Mouse (Mus musculus) cortical plate, adult 2 months (tissue): ENCODE measurements around the gene Atp5b. TPM values are rescaled to one million over a fixed set of nuclear protein-coding genes. Genes with fewer than 3 reads are reported as not detected.

Source experiments
- H3K27ac ChIP-seq: fragments of 200-500 bp; 2 replicates; pipeline ENCODE4 v1.5.1; 2012; ENCODE audit warnings: low read length, control low read depth, inconsistent platforms; ENCODE audit not compliant: insufficient read depth
- H3K4me1 ChIP-seq: fragments of 200-500 bp; 2 replicates; pipeline ENCODE4 v1.6.1; 2011; ENCODE audit warnings: low read length; ENCODE audit not compliant: control insufficient read depth, insufficient read depth
- H3K4me3 ChIP-seq: fragments of 200-500 bp; 2 replicates; pipeline ENCODE4 v1.5.1; 2011; ENCODE audit warnings: mild to moderate bottlenecking, low read length, control low read depth; ENCODE audit not compliant: insufficient read depth
- CTCF ChIP-seq: fragments of 200-500 bp; IDR thresholded peaks from 2 replicates; pipeline ENCODE4 v1.5.1; 2011; ENCODE audit warnings: mild to moderate bottlenecking, control low read depth, low read length; ENCODE audit not compliant: insufficient read depth; ENCODE audit errors: extremely low read depth
- POLR2A ChIP-seq: fragments of 200-500 bp; IDR thresholded peaks from 2 replicates; pipeline ENCODE4 v1.6.1; 2011; ENCODE audit warnings: mild to moderate bottlenecking, low read length, control low read depth; ENCODE audit not compliant: insufficient read depth; ENCODE audit errors: extremely low read depth
- polyA plus RNA-seq: library from polyadenylated mRNA; depleted of rRNA; stranded (reverse); fragments of >200 nt; gene quantifications from 2 replicates; pipeline ENCODE4 v1.2.3, GENCODE M21; 2012

Atp5b gene
- polyA plus RNA-seq, 1 experiment: 1,438 TPM

- no peak overlapping the region for H3K27ac ChIP-seq
- H3K4me1 ChIP-seq: peaks cover 4% of the 10 kb centered on the region; the same call in 1 of the 2 replicates
- no peak overlapping the region for H3K4me3 ChIP-seq
- no peak for TF ChIP-seq CTCF
Observed at GRCm38 (mm10) chr10:128088181-128088580, 5.1 kb downstream of the Atp5b start.

GRCm38 (mm10) chr10:128089842-128090241 is 6.8 kb downstream of the Atp5b start:
- no peak for TF ChIP-seq CTCF
- Histone ChIP-seq H3K27ac (no peak overlapping the region), H3K4me1 (peaks cover 10% of the 10 kb centered on the region), H3K4me3 (no peak overlapping the region)

GRCm38 (mm10) chr10:128090651-128091563 is 7.8 kb downstream of the Atp5b start:
- Histone ChIP-seq H3K4me1 (peaks cover 8% of the 10 kb centered on the region), H3K27ac (0 out of 2 replicates have a peak overlapping the region, but pooled peaks have one; percentile 15), H3K4me3 (peak overlapping the region; percentile 72)
- TF ChIP-seq CTCF (peak; percentile 75), POLR2A (peak; percentile 42; the same call in 1 of the 2 replicates)

GRCm38 (mm10) chr10:128091564-128092505 is 8.8 kb downstream of the Atp5b start, which contains the start of gene Baz2a:
Gene Baz2a, plus strand, starts transcription at chr10:128091577.
- Histone ChIP-seq H3K4me1 (peaks cover 10% of the 10 kb centered on the region), H3K27ac (peak within 1 kb of the TSS; percentile 32; the same call in 1 of the 2 replicates), H3K4me3 (peak within 1 kb of the TSS; percentile 72)
- TF ChIP-seq CTCF (no peak), POLR2A (0 out of 2 replicates have a peak, but pooled peaks have one; percentile 20)

GRCm38 (mm10) chr10:128092506-128093495 is 9.7 kb downstream of the Atp5b start:
- Histone ChIP-seq H3K4me3 (peak overlapping the region; percentile 72), H3K27ac (peak overlapping the region; percentile 94), H3K4me1 (peaks cover 10% of the 10 kb centered on the region)
- TF ChIP-seq CTCF (peak; percentile 32), POLR2A (0 out of 2 replicates have a peak, but pooled peaks have one; percentile 5)

DNA sequence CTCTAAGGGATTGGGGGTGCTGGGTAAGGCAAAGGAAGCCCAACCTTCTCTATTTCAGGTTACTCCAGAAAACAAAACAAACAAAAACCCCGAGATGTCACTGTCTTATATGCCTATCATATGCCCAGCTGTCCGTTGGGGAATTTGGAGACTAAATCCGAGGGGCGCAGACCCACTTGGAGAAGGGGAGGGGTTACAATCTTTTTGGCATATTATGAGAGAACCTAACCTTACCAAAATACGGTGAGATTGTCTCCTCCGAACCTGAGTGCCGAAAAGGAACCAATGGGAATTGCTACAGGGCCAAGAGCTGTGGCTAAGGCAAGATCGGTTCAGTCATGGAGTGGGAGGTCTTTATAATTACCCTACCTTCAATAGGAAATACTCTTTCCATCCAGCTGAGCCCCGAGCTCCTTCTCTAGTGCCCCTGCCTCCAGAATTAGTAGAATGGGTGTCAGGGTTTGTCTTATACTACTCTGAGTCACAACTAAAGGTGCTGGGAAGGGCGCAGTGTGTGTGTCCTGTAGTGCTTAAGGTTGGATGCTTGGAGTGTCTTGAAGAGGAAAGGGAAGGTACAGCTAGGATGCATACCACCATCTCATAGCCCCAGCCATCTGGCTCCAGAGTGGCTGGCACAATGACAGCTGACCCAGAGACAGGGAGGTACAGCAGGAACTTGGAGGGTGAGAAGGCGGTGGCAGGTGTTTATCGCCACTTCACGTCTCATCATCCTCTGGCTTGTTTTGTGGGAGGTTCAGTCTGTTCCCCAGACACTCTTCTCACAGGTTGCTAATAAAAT is 10.6 kb downstream of the Atp5b start:
- Histone ChIP-seq H3K4me3 (peak overlapping the region; percentile 72), H3K4me1 (peaks cover 11% of the 10 kb centered on the region), H3K27ac (peak overlapping the region; percentile 94)
- TF ChIP-seq POLR2A (no peak), CTCF (no peak)

- peaks cover 11% of the 10 kb centered on the region for H3K4me1 ChIP-seq
- H3K27ac ChIP-seq: no peak overlapping the region
Observed at GRCm38 (mm10) chr10:128094340-128094968, 11.4 kb downstream of the Atp5b start.

GRCm38 (mm10) chr10:128095003-128095636 is 12.0 kb downstream of the Atp5b start:
- peaks cover 11% of the 10 kb centered on the region for H3K4me1 ChIP-seq
- no peak for TF ChIP-seq CTCF
- TF ChIP-seq POLR2A: no peak
- no peak overlapping the region for H3K27ac ChIP-seq
- H3K4me3 ChIP-seq: no peak overlapping the region; the same call in 1 of the 2 replicates

More at GRCm38 (mm10) chr10:128094340-128094968, 11.4 kb downstream of the Atp5b start:
- TF ChIP-seq POLR2A (no peak), CTCF (no peak)
- H3K4me3 ChIP-seq: peak overlapping the region; percentile 72; the same call in 1 of the 2 replicates
